Mouse (Mus musculus): Measurements from ENCODE around the gene Prickle3.
A peak's percentile ranks its signal among the peaks of the same experiment; 100 is the strongest.
"Not testable (repeated sequence)": the region's sequence is repeated elsewhere in the genome, so short reads cannot be mapped to it uniquely, and the experiment has no call there.

The Prickle3 gene

DNA sequence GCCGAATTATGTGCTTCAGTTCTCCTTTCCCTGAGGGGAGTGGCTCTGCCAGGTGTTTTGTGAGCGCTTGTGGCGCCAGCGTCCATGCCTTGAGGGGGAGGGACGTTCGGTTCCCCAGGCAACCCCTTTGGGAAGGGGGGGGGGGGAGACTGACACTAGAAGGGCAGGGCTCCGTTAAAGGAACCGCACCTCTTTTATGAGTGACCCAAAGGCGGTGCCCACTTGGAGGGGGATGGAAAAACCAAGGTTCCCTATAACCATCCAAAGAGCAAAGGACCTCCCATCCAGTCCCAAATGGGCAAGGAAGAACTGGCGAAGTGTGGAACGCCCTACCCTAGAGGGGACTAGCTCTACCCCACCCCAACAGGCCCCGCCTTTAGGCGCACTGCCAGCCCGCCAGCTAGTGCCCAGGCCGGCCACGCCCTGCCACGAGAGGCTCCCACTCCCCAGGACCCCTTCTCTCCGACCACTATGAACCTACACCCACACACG lies 13.4 kb downstream of the Prickle3 start:
- no peak; the same call in 1 of the 2 replicates for ATAC-seq (ENCODE audit: insufficient number of reproducible peaks, low FRiP score, low TSS enrichment)

DNA sequence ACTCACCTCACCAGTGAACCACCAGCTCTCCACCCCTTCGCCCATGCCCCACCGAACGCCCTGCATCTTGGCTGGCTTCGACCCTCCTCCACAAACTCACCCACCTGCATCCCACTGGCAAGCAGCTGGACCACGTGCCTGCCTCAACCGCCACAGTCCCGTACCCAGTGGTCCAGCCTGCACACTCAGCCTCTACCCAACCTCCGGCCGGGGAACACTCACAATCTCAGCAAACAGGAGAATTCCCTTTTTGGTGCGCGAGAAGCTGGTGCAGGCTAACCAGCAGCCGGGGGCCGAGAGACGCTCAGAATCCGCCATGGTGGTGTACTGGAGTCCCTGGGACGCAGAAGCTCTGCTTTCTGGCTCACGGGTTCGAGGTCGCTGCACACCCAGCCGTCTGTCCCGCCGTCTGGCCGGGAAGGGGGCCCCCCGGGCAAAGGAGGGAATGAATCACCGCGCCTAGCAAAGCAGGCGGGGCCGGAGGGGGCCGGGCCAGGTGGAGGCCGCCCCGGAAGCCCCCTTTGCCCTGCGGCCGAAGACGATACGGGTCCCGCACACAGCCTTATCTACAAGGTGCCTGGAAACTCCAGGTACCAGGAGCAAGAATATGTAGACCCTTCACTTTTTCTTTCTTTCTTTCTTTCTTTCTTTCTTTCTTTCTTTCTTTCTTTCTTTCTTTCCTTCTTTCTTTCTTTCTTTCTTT lies 14.0 kb downstream of the Prickle3 start, which contains the start of gene Plp2:
Gene Plp2, minus strand, starts transcription at position 470 of the 703 bp plus-strand sequence.
- ATAC-seq (ENCODE audit: insufficient number of reproducible peaks, low FRiP score, low TSS enrichment) = no peak

DNA sequence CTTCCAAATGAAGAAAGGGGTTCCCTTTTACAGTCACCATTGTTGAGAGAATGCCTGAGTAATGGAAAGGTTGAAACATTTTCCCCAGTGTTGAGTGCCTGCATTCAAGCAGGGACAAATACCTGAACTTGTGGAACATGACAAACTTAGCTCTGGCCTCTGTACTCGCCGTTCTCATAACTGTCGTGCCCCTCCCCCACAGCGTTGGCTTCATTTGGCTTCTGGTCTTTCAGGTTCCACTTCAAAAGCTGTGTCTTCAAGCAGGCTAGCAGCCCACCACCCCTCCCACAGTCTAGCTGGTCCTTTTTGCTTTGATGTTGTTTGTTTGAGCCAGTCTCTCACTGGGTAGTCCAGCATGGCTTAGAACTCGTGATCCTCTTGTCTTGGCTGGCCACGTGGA lies 15.7 kb downstream of the Prickle3 start:
- no peak for ATAC-seq (ENCODE audit: insufficient number of reproducible peaks, low FRiP score, low TSS enrichment)

- no peak for ATAC-seq (ENCODE audit: insufficient number of reproducible peaks, low FRiP score, low TSS enrichment)
Measured at GRCm38 (mm10) chrX:7673578-7674281, 16.7 kb downstream of the Prickle3 start.

GRCm38 (mm10) chrX:7674284-7675000 lies 17.4 kb downstream of the Prickle3 start:
- ATAC-seq (ENCODE audit: insufficient number of reproducible peaks, low FRiP score, low TSS enrichment) = no peak

GRCm38 (mm10) chrX:7675001-7675380 lies 17.9 kb downstream of the Prickle3 start:
- no peak for ATAC-seq (ENCODE audit: insufficient number of reproducible peaks, low FRiP score, low TSS enrichment)

DNA sequence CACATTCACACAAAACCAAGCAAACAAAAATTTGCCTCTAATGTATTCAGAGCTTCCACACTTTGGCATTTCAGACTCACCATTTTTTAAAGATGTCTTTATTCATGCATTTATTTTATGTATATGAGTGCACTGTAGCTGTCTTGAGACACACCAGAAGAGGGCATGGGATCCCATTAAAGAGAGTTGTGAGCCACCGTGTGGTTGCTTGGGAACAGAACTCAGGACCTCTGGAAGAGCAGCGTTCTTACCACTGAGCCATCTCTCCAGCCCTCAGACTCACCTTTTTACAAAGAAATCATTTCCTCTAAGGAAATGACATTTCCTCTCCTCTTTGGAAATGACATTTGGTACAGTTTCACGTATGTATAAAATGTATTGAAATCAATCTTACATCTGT lies 21.9 kb downstream of the Prickle3 start:
- no peak for ATAC-seq (ENCODE audit: insufficient number of reproducible peaks, low FRiP score, low TSS enrichment)

GRCm38 (mm10) chrX:7679405-7680056 lies 22.5 kb downstream of the Prickle3 start:
- ATAC-seq (ENCODE audit: insufficient number of reproducible peaks, low FRiP score, low TSS enrichment) = peak; percentile 93

GRCm38 (mm10) chrX:7680057-7680412 lies 23.0 kb downstream of the Prickle3 start:
- peak; percentile 40; the same call in 1 of the 2 replicates for ATAC-seq (ENCODE audit: insufficient number of reproducible peaks, low FRiP score, low TSS enrichment)

- ATAC-seq (ENCODE audit: insufficient number of reproducible peaks, low FRiP score, low TSS enrichment) = 0 out of 2 replicates have a peak, but pooled peaks have one; percentile 56
Measured at GRCm38 (mm10) chrX:7680864-7681263, 23.8 kb downstream of the Prickle3 start, which contains the start of gene Magix. Magix (minus strand) TSS chrX:7681251.

DNA sequence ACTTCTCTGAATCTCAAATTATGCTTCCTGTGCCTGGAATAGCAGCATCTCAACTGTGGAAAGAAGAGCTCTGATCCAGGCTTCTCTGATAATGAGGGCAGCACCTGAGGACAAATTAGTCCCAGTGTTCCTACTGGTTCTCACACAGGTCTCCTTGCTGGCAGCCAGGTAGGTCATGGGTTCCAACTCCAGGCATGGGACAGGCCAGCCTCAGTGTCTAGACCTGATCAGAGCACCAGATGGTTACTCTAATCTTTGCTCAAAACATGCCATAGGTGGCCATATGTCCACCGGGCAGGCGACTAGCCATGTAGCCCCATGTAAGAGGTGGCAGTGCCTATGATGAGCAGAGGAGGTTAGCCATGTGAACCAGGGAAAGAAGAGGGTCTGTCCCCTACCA lies 31.3 kb downstream of the Prickle3 start:
- ATAC-seq (ENCODE audit: insufficient number of reproducible peaks, low FRiP score, low TSS enrichment) = no peak

DNA sequence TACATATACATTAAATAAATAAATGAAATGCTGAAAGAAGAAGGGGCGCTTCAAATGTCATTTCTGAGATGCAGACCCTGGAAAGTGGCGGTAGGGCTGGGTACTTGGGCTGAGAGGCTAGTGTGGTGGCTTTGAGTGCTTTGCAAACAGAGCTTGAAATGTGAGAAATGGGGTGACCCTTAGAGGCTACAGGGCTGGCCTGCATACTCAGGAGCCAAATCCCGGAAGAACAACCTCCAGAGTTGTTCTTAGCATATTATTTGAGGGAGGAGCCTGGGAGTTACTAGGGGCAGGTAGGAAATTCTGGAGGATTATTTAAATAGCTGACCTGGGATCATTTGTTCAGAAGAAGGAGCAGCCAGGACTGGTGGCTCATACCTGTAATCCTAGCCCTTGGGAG lies 33.4 kb downstream of the Prickle3 start:
- no peak for ATAC-seq (ENCODE audit: insufficient number of reproducible peaks, low FRiP score, low TSS enrichment)

GRCm38 (mm10) chrX:7692862-7693261 lies 35.8 kb downstream of the Prickle3 start:
- no peak for ATAC-seq (ENCODE audit: insufficient number of reproducible peaks, low FRiP score, low TSS enrichment)

GRCm38 (mm10) chrX:7696520-7696919 lies 39.5 kb downstream of the Prickle3 start:
- no peak for ATAC-seq (ENCODE audit: insufficient number of reproducible peaks, low FRiP score, low TSS enrichment)

DNA sequence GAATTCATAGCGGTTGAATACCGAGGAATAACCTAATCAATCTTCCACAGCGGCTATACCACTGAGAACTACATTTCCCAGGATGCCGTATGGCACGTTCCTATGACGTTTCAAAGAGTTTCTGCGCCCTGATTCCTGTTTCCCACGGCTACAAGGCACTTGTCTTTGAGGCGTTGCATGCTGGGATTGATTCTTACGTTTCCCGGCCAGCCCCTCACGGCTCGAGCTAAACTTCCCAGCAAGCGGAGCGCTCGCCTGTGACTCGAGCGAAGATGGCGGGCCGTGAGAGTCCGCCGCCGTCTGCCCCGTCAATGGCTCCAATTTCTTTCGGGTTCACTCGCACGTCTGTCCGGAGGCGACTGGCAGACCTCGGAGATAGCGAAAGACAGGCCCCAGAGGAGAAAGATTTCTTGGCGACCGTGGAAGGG lies 39.9 kb downstream of the Prickle3 start, which contains the start of gene Gpkow:
Gene Gpkow, plus strand, starts transcription at position 178 of the 428 bp plus-strand sequence.
- ATAC-seq (ENCODE audit: insufficient number of reproducible peaks, low FRiP score, low TSS enrichment) = peak; percentile 100

DNA sequence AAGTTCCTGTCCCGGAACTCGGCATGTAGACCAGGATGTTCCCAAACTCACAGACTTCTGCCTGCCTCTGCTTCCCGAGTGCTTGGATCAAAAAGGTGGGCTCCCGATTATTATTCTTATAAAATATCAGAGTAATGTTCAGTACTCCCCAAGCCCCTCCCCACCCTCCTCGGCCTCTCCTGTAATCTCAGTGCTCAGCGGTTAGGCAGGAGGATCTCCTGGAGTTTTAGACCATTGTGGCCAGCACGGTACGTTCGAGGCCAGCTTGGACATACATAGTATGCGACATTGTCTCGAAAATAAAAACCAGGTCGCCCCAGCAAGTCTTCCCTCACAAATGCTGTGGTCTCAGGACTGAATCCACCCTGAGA lies 56.7 kb downstream of the Prickle3 start:
- ATAC-seq (ENCODE audit: insufficient number of reproducible peaks, low FRiP score, low TSS enrichment) = not testable (repeated sequence)

DNA sequence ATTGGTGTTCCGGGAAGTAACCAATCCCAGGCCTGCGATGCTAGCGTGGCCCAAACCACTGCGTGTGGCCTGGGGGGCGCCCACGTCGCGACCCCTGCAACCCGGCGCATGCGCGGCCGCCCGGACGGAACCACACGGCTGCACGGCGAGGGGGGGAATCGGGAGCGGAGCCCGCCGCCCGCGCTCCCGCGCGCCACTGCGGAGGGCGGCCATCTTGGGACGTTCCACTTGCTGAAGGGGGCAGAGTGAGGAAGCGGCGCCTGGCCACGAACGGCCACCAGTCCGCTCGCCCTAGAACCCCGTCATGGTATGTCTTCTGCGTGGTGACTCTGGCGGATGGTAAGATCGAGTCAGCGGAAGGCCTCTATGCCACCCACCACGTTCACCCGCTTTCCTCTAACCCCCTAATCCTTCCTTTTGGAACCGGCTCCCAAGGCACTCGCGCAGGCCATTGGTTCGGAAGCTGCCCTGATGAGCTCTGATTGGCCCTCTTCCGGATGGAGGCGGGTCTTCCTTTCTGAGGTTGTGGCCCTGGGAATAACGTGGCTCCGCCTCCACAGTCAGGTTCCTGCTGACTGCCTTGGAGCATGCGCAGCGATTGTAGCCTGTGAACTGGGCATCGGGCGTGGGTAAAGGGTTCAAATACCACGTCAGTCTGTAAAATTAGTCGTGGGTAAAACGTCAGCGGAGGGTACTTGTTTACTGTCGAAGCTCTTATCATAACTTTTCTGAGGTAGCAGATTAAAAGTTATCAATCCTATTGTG lies 57.3 kb downstream of the Prickle3 start, which contains the start of gene Wdr45:
Gene Wdr45, plus strand, starts transcription at position 199 of the 765 bp plus-strand sequence.
- ATAC-seq (ENCODE audit: insufficient number of reproducible peaks, low FRiP score, low TSS enrichment) = peak; percentile 95

- not testable (repeated sequence) for ATAC-seq (ENCODE audit: insufficient number of reproducible peaks, low FRiP score, low TSS enrichment)
Measured at GRCm38 (mm10) chrX:7716058-7716457, 59.0 kb downstream of the Prickle3 start.
